Mouse (Mus musculus) inflammation-experienced regulatory T-cells (primary cell): ENCODE results near the gene Slc18a3. TPM values are rescaled to one million over a fixed set of nuclear protein-coding genes. Genes with fewer than 3 reads are reported as not detected.

Source experiments
- polyA plus RNA-seq, 2 experiments: library from polyadenylated mRNA; unstranded; fragments of 100-300 nt; shearing (Covaris generic); gene quantifications; one replicate each; pipeline ENCODE4 v1.2.1; 2017

Slc18a3 gene
- under 1 TPM in 1 of 2 experiments, not detected in 1; 0.20 TPM for polyA plus RNA-seq

DNA sequence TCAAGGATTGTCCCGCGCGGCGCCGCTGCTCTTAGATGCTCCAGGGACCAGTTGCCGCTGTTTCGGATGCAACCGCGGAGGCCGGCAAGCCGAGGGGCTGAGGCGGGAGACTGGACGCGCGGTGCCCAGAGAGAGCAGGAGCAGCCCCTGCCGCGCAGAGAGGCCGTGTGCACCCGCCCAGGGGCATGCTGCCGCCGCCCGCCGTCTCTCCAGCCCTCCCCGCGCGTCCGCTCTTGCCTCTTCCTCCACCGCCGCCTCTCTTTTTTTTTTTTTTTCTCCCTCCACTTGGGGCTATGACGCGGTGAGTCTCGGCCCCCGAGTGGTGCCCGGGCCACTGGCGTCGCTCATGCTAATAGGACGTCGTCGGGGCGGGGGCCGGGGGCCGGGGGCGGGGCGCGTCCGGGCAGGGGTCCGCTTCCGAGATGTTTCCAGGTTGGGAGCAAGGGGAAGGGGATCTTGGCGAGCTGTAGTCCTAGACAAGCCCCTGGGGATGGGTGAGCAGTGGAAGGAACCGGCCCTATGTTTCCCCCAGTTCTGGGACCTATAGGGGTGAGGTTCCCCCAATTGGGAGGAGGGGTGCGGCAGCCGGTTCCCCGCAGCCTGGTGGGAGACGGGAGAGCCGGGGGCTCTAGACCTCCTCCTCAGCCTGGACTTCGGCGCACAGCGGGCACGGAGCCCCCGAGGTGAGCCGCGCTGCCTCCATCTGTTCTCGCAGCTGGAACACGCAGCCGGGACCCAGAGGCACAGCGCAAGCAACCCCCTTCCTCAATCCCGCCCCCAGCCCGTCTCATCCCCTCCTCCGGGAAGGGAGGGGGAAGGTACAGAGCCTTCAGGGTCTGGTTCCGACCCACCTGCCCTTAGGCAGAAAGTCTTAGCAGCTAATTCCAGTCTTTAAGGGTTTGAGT, at the start of gene Slc18a3:
Gene Slc18a3 (minus strand): TSS at position 250 of the 905 bp plus-strand sequence.

DNA sequence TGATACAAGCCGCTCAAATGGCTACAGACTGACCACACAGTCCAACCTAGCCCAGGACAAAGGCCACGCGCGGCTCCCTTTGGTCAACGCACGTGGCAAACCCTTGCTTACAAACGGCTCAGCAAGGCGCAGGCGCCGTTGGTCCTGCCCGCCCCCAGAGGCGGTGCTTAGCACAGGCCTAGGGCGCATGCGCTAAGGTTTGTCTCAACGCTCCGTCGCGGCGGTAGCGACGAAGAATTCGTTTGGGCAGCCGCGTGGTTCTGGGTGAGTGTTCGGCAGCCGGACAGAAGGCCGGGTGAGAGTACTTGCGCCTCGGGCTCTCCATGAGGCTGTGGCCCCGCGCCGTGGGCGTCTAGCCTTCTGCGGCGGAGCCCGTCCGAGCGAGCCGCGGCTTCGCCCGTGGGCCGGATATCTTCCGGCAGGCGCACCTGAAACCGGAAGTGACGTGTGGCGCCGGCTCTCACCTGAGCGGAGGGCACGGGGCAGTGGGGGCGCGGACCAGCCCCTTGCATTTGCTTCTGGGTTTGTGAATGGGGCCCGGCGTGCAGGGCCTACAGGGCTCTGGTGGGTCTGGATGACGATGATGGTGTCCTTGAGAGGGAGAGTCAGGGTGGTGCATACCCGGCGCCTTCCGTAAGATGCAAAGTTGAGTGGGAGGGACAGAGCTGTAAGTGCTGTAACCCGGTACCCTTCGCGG, 48.8 kb upstream of the Slc18a3 start, which contains the start of gene Ercc6:
Gene Ercc6 (plus strand): TSS at position 186 of the 697 bp plus-strand sequence.

GRCm38 (mm10) chr14:32465889-32466288, 1.2 kb upstream of the Slc18a3 start, which contains the start of gene Chat:
Gene Chat (minus strand): TSS chr14:32465989.

Other genes with a start within 250 kb of the Slc18a3 start
- gene Ogdhl, start 142.8 kb downstream of the Slc18a3 start, polyA plus RNA-seq: under 1 TPM; 0.13 to 0.67 TPM
- gene 1700024G13Rik, start 76.5 kb downstream of the Slc18a3 start, polyA plus RNA-seq: not detected
- under 1 TPM; 0.33 to 0.75 TPM for gene Chat, start 1.1 kb upstream of the Slc18a3 start, polyA plus RNA-seq
- 10 to 100 TPM; 29.4 to 30.5 TPM for gene Ercc6, start 48.7 kb upstream of the Slc18a3 start, polyA plus RNA-seq
- gene Prrxl1, start 134.6 kb upstream of the Slc18a3 start, polyA plus RNA-seq: 1 to 10 TPM in 1 of 2 experiments, under 1 TPM in 1; 0.20 to 1.3 TPM
- not detected for gene 3425401B19Rik, start 220.4 kb upstream of the Slc18a3 start, polyA plus RNA-seq